Mouse (Mus musculus) brain, adult 10 weeks (tissue): ENCODE measurements around the gene Gm438. TPM values are rescaled to one million over a fixed set of nuclear protein-coding genes. Genes with fewer than 3 reads are reported as not detected.

Source experiments
- polyA plus RNA-seq: library from polyadenylated mRNA; stranded (reverse); fragments of 350-450 nt; fragmentation: Illumina TruSeq; extraction: RNeasy Lipid Tissue Mini Kit (QIAGEN cat#74804); gene quantifications from one replicate; pipeline ENCODE4 v1.2.3, GENCODE M21; 2015; ENCODE audit warnings: low read depth, low replicate concordance

Gene Gm438
- not detected for polyA plus RNA-seq

GRCm38 (mm10) chr4:144786483-144786882 lies at the start of gene Gm438:
TSS of gene Gm438 (minus strand) at chr4:144786583.

Other genes starting within 250 kb of the Gm438 start
- not detected for gene Gm13124, start 221.4 kb downstream of the Gm438 start, polyA plus RNA-seq
- not detected for gene Aadacl4, start 172.9 kb downstream of the Gm438 start, polyA plus RNA-seq
- gene Gm436, start 100.2 kb downstream of the Gm438 start, polyA plus RNA-seq: not detected
- gene Gm13178, start 65.2 kb downstream of the Gm438 start, polyA plus RNA-seq: not detected
- 21.6 TPM for gene Dhrs3, start 106.2 kb upstream of the Gm438 start, polyA plus RNA-seq